Mouse (Mus musculus) left cerebral cortex, postnatal 36 days (tissue): Measurements from ENCODE around the gene Lyrm4. TPM values are rescaled to one million over a fixed set of nuclear protein-coding genes. Genes with fewer than 3 reads are reported as not detected.
A peak's percentile ranks its signal among the peaks of the same experiment; 100 is the strongest.

Experiments used
- DNase-seq, 2 experiments: peaks; one replicate each; pipeline ENCODE4 v3.0.0; 2021 to 2022; ENCODE audit warnings: low spot score in 2 of 2, mixed read lengths in 1 of 2
- intact Hi-C: fragments of 180-260 bp; cut with DNase I; formaldehyde crosslinking; loops from one replicate; pipeline ENCODE4 v1.15.1; 2025
- total RNA-seq, 2 experiments: library from RNA; stranded (reverse); gene quantifications; 2 replicates each; pipeline ENCODE4 v1.2.3; 2021

Lyrm4 gene
- 10 to 100 TPM; 21.7 to 23.0 TPM for total RNA-seq

GRCm38 (mm10) chr13:36117143-36118014 is at the start of gene Lyrm4, which contains the start of gene Fars2:
Lyrm4 (minus strand) TSS chr13:36117526.
Fars2 (plus strand) TSS chr13:36117412.
- peak; percentile 98 for DNase-seq
- intact Hi-C loops = loop anchor here (5.0 kb wide), 2 partner anchors 100 to 615 kb away; no protein-coding TSS in a partner anchor

- intact Hi-C loops = no loop called here
- DNase-seq = no peak
These were observed 46.6 kb upstream of the Lyrm4 start for GRCm38 (mm10) chr13:36163898-36164297.

DNA sequence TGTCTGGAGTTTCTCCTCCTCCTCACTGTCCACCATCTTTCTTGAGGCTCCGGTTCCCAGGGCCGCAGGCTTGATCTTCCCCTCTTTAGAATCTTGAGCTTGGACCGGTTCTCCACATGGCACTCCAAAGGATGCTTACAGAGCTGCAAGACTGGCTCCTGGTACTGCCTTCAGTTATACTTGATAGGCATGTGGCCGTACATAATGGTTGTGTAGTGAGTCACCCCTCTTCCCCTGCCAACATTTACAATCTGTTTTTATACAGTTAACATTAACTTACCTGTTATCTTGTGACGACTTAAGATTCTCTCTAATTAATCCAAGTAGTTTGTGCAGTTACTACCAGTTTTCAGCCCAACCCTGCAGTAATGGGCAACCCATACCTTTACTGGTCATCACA is 46.1 kb upstream of the Lyrm4 start:
- intact Hi-C loops = no loop called here
- DNase-seq = no peak

- intact Hi-C loops = no loop called here
- no peak for DNase-seq
These were observed 39.1 kb upstream of the Lyrm4 start for GRCm38 (mm10) chr13:36156340-36156931.

DNA sequence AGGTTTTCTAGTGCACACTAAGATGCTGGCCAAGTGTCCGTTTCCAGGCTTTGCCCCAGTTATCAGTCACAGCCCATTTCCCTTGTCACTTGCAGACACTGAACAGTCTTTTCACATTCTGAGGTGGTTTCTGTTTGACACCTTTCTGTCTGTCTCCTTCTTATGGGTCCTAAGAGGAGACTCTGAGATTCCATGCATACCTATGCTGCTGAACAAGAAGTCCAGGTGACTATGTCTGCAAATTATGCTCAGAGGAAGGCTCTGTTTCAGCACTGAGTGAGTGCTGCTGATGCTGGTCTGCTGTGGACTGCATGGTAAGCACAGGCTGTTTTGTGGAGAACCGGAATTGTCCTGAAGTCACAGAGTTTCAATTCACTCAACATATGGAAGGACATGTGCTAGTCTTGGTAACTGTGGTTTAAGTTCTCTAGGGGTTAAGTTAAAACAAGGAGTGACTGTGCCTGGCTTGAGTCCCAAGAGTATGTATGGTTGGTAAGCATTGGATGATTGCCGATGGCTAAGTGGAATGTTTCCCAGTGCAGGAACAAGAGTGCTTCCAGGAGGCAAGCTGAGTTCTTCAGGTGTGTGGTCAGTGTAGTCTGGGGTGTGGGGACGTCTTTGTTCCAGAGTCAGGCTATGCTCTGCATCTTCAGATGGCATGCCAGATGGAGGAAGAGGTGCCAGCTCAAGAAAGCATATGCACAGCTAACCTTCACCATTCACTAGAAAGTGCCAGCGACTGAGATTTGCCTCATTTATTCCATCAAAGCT is 35.6 kb upstream of the Lyrm4 start:
- DNase-seq = no peak
- intact Hi-C loops = no loop called here

DNA sequence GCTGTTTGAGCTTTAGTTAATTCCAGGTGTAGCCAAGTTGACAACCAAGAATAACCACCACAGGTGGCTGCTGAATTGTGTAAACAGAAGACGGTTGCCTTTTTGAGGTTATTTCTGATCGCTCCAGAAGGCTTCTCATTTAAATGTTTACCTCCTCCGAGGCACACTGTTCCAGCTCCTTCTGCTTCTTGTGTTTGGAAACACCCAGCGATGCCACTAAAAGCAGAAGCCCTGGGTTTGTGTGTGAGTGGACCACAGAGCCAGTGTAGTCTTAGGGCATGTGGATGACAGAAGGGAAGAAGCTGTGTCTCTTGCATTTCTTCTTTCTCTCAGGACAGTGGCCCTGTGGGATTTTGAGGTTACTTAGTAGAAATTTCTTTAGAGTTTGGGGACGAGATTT is 32.9 kb upstream of the Lyrm4 start:
- DNase-seq = no peak
- intact Hi-C loops = no loop called here

GRCm38 (mm10) chr13:36149175-36149939 is 32.0 kb upstream of the Lyrm4 start:
- intact Hi-C loops = no loop called here
- no peak for DNase-seq

GRCm38 (mm10) chr13:36145601-36146000 is 28.3 kb upstream of the Lyrm4 start:
- intact Hi-C loops = no loop called here
- no peak for DNase-seq

- DNase-seq = no peak
- intact Hi-C loops = no loop called here
These were observed 23.1 kb upstream of the Lyrm4 start for GRCm38 (mm10) chr13:36140247-36141016.

- intact Hi-C loops = no loop called here
- no peak for DNase-seq
These were observed 22.4 kb upstream of the Lyrm4 start for GRCm38 (mm10) chr13:36139703-36140102.

GRCm38 (mm10) chr13:36131992-36132649 is 14.8 kb upstream of the Lyrm4 start:
- no peak for DNase-seq
- intact Hi-C loops = no loop called here

- intact Hi-C loops = no loop called here
- DNase-seq = no peak
These were observed 14.1 kb upstream of the Lyrm4 start for GRCm38 (mm10) chr13:36131401-36131800.

GRCm38 (mm10) chr13:36129360-36130054 is 12.2 kb upstream of the Lyrm4 start:
- intact Hi-C loops = no loop called here
- no peak for DNase-seq

- no peak for DNase-seq
- intact Hi-C loops = no loop called here
These were observed 3.3 kb upstream of the Lyrm4 start for GRCm38 (mm10) chr13:36120606-36121005.

GRCm38 (mm10) chr13:36119684-36120083 is 2.4 kb upstream of the Lyrm4 start:
- no peak for DNase-seq
- intact Hi-C loops = loop anchor here (5.0 kb wide), 2 partner anchors 102 to 613 kb away; no protein-coding TSS in a partner anchor

DNA sequence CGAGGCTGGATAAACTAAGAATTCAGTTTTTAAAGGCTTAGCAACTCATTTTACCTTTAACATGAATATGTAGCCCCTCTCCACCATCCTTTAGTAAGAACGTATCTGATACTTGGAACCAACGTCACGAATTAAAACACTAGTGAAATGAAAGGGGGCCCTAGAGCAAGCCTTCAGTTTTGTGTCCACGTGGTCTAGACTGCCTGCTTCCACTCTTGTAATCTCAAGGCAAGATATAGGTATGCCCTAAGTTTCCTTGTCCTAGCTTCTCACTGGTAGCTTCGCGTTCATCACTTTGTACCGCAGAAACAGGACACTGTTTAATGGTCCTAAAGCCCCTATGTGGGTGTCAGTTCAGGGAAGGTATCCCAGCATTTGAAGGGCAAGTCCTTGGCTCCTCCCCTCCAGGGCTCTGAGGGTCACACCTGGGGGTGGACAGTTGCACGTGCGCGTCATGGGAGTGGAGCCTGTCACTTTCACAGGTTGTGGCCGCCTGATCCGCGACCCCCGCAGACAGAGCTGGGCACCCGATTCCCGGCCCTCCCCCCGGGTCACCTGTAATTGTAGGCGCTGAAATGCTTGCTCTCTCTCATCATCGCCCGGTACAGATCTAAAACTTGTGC is 695 bp downstream of the Lyrm4 start:
- DNase-seq = peak; percentile 39 to 43
- intact Hi-C loops = loop anchor here (5.0 kb wide), 2 partner anchors 99 to 616 kb away; no protein-coding TSS in a partner anchor

DNA sequence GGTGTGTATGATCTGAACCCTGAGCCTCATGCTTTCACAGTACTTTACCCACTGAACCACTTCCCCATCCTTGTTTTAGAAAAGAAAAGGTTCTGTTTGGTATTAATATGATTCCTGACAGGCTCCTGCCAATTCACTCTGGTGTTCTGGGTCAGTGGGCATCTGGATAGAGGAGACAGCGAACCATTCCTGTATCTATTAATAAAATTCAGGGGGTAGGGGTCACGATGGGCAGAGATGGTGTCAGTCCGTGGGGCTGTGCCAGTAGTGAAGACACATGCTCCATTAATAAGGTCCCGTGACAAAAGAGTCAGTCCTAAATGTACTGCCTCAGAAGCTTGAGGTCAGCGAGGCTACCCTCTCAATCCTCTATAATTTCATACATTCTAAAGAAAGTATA is 4.1 kb downstream of the Lyrm4 start:
- intact Hi-C loops = no loop called here
- DNase-seq = no peak
